Mouse (Mus musculus): ENCODE measurements around the gene Nop58. TPM values are rescaled to one million over a fixed set of nuclear protein-coding genes. Genes with fewer than 3 reads are reported as not detected.

The Nop58 gene
- total RNA-seq, 2 experiments from 2014 or later = 88.6 to 115 TPM

Other genes with a start within 250 kb of the Nop58 start
- 1.7 and 3.1 TPM in 2 replicates for gene Fzd7, start 202.5 kb upstream of the Nop58 start, total RNA-seq (2015; ENCODE audit: low replicate concordance)
- gene Fzd7, start 202.5 kb upstream of the Nop58 start, total RNA-seq (2017; ENCODE audit: low replicate concordance) = 0.28 and 0.43 TPM in 2 replicates
- not detected in 2 replicates for gene Gm973, start 168.7 kb upstream of the Nop58 start, total RNA-seq (2015; ENCODE audit: low replicate concordance)
- gene Gm973, start 168.7 kb upstream of the Nop58 start, total RNA-seq (2017; ENCODE audit: low replicate concordance) = 7.0 TPM in 1 of 2 replicates, not detected in the other
- gene Sumo1, start 14.1 kb upstream of the Nop58 start, total RNA-seq (2015; ENCODE audit: low replicate concordance) = 67.4 and 77.5 TPM in 2 replicates
- 58.0 and 82.0 TPM in 2 replicates for gene Sumo1, start 14.1 kb upstream of the Nop58 start, total RNA-seq (2017; ENCODE audit: low replicate concordance)
- 5.4 and 7.9 TPM in 2 replicates for gene Bmpr2, start 78.4 kb downstream of the Nop58 start, total RNA-seq (2015; ENCODE audit: low replicate concordance)
- 2.0 and 8.4 TPM in 2 replicates for gene Bmpr2, start 78.4 kb downstream of the Nop58 start, total RNA-seq (2017; ENCODE audit: low replicate concordance)
- gene Fam117b, start 228.0 kb downstream of the Nop58 start, total RNA-seq (2015; ENCODE audit: low replicate concordance) = 7.3 and 9.4 TPM in 2 replicates
- gene Fam117b, start 228.0 kb downstream of the Nop58 start, total RNA-seq (2017; ENCODE audit: low replicate concordance) = 7.8 and 8.9 TPM in 2 replicates